Mouse (Mus musculus): ENCODE measurements around the gene Tnfrsf1b.
"Not testable (repeated sequence)": the region's sequence is repeated elsewhere in the genome, so short reads cannot be mapped to it uniquely, and the experiment has no call there.

The Tnfrsf1b gene

DNA sequence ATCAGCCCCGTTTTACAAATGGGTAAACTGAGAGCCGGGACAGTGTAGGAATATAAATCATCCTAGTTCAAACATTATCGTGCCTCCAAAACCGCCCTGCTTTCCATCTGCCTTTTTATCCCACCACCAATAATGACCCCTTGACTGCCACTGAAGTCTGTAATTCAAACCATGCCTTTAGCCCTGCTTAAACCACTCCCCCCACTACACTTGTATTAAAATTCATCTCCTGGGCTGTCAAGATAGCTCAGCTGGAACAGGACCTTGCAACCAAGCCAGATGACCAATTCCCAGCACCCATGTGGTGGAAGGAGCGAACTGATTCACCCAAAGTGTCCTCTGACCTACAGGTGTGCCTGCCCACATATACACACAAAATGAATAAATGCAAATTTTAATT lies 51.5 kb downstream of the Tnfrsf1b start:
- H3K36me3 ChIP-seq (ENCODE audit: control insufficient read depth, insufficient read depth, low read length, poor library complexity, severe bottlenecking): no peaks in the 10 kb centered on the region
- DNase-seq (ENCODE audit: low read depth, low spot score): no peak
- no peaks in the 10 kb centered on the region for H3K27me3 ChIP-seq (ENCODE audit: control insufficient read depth, insufficient read depth, low read length, poor library complexity, severe bottlenecking)

DNA sequence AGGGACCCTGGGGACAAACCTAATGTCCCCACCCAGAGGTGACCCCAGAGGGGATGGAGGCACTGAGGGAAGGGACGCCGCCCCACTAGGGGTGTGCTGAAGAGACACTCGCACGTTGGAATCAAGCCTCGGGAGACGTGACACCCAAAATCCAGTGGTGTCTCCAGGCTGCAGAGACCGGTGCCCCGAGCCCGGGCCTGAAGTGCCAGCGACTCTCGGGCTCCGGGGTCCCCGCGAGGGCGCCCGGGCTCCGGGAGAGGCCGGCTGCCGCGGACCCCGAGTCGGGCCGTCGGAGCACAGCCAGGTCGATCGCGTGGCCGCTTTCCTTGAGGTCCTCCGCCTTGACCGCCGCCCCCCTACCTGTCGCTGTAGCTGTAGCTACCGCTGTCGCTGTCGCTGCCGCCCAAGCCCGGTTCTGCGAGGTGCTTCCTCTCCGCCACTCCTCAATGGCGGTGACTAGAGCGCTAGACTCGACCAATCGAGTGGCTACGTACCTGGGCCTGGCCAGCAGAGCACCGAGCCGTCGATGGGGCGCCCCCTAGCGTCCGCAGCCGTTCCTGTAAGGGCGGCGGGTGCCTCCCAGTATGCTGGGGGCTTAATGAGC lies 52.0 kb downstream of the Tnfrsf1b start, which contains the start of gene Vps13d:
Gene Vps13d (minus strand): TSS at position 447 of the 604 bp plus-strand sequence.
- no peaks in the 10 kb centered on the region for H3K36me3 ChIP-seq (ENCODE audit: control insufficient read depth, insufficient read depth, low read length, poor library complexity, severe bottlenecking)
- no peaks in the 10 kb centered on the region for H3K27me3 ChIP-seq (ENCODE audit: control insufficient read depth, insufficient read depth, low read length, poor library complexity, severe bottlenecking)
- DNase-seq (ENCODE audit: low read depth, low spot score): peak; percentile 96

DNA sequence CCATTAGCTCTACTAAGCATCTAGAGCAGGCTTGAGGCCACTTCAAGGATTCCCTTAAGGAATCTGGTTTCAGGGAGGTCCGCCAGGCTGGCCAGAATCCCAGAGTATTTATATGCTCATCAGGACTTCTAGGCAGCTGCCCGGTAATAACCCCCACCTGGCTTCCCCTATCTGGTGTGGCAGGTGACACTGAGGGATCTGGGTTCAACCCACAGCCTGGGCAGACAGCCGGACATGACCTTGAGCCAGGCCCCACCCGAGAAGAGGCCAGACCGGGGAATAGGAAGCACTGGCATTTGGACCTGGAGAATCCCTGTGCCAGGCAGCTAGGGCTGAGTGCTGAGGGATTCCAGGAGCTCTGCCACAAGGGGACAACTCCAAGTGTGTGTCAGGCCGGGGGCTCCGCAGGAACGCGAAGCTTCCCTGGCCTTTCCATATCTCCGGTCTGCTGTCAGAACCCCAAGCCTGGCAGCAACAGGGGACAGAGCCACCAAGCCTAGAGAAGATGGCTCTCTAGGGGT lies 52.6 kb downstream of the Tnfrsf1b start:
- Histone ChIP-seq H3K27me3 (ENCODE audit: control insufficient read depth, insufficient read depth, low read length, poor library complexity, severe bottlenecking) (no peaks in the 10 kb centered on the region), H3K36me3 (ENCODE audit: control insufficient read depth, insufficient read depth, low read length, poor library complexity, severe bottlenecking) (no peaks in the 10 kb centered on the region)
- DNase-seq (ENCODE audit: low read depth, low spot score): peak; percentile 18

DNA sequence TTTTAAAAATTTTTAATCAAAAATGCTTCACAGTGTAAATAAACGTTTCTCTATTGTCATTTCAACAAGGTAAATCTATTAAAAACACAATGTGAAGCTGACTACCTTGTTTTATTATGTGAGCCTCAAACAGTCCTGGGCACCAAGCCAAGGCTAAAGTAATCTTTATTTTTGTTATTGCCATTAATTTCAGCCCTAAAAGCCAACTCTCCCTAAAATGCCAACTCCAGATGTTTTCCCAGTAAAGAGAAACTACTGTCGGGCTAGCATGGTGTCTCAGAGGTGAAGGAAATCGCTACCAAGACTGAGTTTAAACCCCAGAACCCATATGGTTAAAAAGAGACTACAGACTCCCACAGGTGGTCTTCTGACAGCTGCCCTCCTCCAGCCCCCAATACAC lies 53.3 kb downstream of the Tnfrsf1b start:
- no peaks in the 10 kb centered on the region for H3K36me3 ChIP-seq (ENCODE audit: control insufficient read depth, insufficient read depth, low read length, poor library complexity, severe bottlenecking)
- no peaks in the 10 kb centered on the region for H3K27me3 ChIP-seq (ENCODE audit: control insufficient read depth, insufficient read depth, low read length, poor library complexity, severe bottlenecking)
- DNase-seq (ENCODE audit: low read depth, low spot score): no peak

DNA sequence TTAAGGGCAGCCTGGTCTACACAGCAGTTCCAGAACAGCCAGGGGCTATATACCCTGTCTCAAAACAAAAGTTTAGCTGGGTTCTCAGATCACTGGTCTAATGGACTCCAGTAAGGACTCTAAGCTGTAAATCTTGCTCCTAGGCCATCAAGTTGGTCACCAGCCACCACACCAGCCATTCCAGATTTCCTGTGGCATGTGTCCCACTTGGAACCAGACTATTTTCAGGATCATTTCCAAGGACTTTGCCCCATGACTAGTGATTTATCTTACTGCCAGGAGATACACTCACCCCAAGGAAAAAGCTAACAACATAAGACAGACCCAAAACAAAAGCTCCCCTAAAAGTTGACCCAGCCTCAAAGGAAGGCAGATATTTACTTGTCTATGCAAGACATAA lies 54.0 kb downstream of the Tnfrsf1b start:
- no peak for DNase-seq (ENCODE audit: low read depth, low spot score)
- Histone ChIP-seq H3K27me3 (ENCODE audit: control insufficient read depth, insufficient read depth, low read length, poor library complexity, severe bottlenecking) (no peaks in the 10 kb centered on the region), H3K36me3 (ENCODE audit: control insufficient read depth, insufficient read depth, low read length, poor library complexity, severe bottlenecking) (no peaks in the 10 kb centered on the region)

DNA sequence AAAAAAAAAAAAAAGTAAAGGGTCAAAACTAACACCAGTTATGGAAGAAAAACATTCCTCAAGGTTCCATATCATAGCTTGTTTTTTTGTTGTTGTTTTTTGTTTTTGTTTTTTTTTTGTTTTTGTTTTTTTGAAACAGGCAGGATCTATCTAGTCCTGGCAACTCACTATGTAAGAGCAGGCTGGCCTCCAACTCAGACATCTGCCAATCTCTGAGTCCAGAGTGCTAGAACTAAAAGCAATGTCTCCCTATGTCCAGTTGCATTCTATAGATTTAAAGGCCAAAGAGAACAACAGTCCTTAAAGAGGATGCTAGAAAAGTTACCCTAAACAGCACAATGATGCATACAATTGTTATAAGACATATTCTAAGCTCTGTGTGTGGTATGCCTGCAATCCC lies 58.1 kb downstream of the Tnfrsf1b start:
- DNase-seq (ENCODE audit: low read depth, low spot score): no peak
- peaks cover 3% of the 10 kb centered on the region; the same call in 1 of the 2 replicates for H3K36me3 ChIP-seq (ENCODE audit: control insufficient read depth, insufficient read depth, low read length, poor library complexity, severe bottlenecking)
- no peaks in the 10 kb centered on the region for H3K27me3 ChIP-seq (ENCODE audit: control insufficient read depth, insufficient read depth, low read length, poor library complexity, severe bottlenecking)

DNA sequence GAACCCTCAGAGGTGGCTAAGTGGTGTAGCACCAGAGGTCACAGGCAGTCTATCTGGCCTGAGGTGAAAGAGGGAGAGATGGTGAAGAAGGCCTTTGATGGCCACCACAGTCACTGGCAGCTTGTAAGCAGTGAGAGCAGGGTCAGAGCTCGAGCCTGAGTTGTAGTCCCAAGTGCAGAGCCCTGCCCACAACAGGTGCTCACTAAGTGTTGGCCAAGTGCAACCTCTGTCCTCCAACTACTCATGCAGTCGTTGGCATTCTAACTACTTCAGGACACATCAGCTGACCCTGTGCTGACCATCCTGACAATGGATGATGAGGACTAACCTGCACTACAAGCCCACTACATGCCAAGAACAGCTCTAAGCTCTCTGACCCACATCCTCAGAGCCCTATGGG lies 59.1 kb downstream of the Tnfrsf1b start:
- peaks cover 3% of the 10 kb centered on the region; the same call in 1 of the 2 replicates for H3K36me3 ChIP-seq (ENCODE audit: control insufficient read depth, insufficient read depth, low read length, poor library complexity, severe bottlenecking)
- H3K27me3 ChIP-seq (ENCODE audit: control insufficient read depth, insufficient read depth, low read length, poor library complexity, severe bottlenecking): no peaks in the 10 kb centered on the region
- DNase-seq (ENCODE audit: low read depth, low spot score): no peak

DNA sequence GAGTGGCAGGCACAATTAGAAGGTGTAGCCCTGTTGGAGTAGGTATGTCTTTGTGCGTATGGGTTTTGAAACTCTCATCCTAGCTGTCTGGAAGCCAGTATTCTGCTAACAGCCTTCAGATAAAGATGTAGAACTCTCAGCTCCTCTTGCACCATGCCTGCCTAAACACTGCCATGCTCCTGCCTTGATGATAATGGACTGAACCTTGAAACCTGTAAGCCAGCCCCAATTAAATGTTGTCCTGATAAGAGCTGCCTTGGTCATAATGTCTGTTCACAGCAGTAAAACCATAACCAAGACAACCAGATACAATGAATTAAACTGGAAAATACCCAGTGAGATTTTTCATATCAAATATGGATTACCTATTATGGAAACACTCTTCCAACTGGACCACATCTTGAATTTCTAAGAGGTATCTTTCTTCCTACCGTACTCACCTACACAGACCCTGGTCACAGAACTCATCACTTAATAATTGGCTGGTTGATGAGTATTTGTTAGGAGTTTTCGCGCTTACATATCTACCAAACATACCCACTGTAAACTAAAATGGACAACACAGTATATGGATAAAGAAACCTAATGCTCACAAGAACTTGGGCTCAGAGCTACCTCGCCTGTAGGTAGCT lies 67.6 kb downstream of the Tnfrsf1b start:
- no peaks in the 10 kb centered on the region for H3K27me3 ChIP-seq (ENCODE audit: control insufficient read depth, insufficient read depth, low read length, poor library complexity, severe bottlenecking)
- DNase-seq (ENCODE audit: low read depth, low spot score): no peak
- peaks cover 12% of the 10 kb centered on the region for H3K36me3 ChIP-seq (ENCODE audit: control insufficient read depth, insufficient read depth, low read length, poor library complexity, severe bottlenecking)

DNA sequence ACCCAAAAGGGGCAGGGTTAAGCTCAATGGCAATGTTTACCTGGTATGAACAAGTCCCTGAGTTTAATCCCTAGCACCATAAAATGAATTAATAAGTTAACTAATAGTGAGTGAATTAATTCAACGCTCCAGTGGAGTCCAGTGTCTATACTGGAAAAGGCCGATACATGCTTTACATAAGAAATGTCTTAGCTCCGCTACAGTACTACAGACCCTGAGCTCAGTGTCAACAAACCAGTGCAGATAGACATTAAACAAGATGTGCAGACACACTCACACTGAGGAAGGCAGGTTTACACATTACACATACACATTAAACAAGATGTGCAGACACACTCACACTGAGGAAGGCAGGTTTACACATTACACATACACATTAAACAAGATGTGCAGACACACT lies 81.1 kb downstream of the Tnfrsf1b start:
- DNase-seq (ENCODE audit: low read depth, low spot score); H3K27me3 ChIP-seq (ENCODE audit: control insufficient read depth, insufficient read depth, low read length, poor library complexity, severe bottlenecking): not testable (repeated sequence)
- peaks cover 12% of the 10 kb centered on the region for H3K36me3 ChIP-seq (ENCODE audit: control insufficient read depth, insufficient read depth, low read length, poor library complexity, severe bottlenecking)

DNA sequence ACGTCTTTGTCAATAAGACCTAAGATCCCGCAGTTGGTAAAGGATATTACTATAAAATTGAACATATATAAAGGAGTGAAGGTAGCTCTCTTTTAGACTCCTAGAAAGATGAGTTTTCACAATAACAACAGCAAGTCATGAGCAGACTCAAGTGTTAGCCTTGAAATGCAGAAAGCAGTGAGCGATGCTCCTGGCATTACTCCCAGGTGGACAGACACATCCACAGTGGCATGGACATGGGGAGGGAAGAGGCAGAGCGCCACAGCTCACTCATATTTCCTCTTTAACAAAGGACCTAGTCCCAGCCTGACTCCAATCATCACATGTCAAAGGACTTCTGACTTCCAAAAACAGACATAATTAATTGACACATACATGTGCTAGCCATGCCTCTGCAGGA lies 82.6 kb downstream of the Tnfrsf1b start:
- no peak for DNase-seq (ENCODE audit: low read depth, low spot score)
- H3K27me3 ChIP-seq (ENCODE audit: control insufficient read depth, insufficient read depth, low read length, poor library complexity, severe bottlenecking): no peaks in the 10 kb centered on the region
- peaks cover 12% of the 10 kb centered on the region for H3K36me3 ChIP-seq (ENCODE audit: control insufficient read depth, insufficient read depth, low read length, poor library complexity, severe bottlenecking)

Data from splenic B cell, adult 2 months (primary cell).